ENCODE assay signal across 31 mouse cellular contexts in the genomic region with DNA sequence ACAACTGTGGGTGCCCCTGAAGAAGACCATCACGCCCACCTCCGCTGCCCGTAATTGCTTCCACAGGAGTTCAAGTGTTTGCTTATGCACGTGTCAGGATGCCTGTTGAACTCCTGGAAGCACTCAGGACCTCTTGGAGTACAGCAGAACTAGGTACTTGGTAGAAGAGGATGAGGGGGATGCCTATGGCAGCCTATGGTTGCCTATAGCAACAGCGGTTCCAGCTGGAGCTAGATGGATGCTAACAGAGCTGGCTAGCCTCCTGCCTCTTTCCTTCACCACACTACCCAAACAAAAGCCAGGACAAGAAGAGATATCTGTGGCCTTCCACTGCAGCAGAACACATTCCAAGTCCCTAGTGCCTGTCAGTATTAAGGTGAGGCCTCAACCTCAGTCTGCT. TPM values are rescaled to one million over a fixed set of nuclear protein-coding genes. Genes with fewer than 3 reads are reported as not detected.
"Had no signal": no experiment of that assay in that cellular context is flagged by ENCODE, and none has a peak within 500 bp of the region (broad histone marks: within the 10 kb centered on the region; RNA-seq: fewer than 3 reads in every experiment).

No protein-coding gene starts in this region.

- H3K36me3 ChIP-seq: limb, embryonic 12.5 days; limb, embryonic 15.5 days; lung, embryonic 15.5 days; neural tube, embryonic 12.5 days; stomach, embryonic 15.5 days had no signal

- H3K9me3 ChIP-seq: limb, embryonic 12.5 days; limb, embryonic 15.5 days; lung, embryonic 15.5 days; neural tube, embryonic 12.5 days; stomach, embryonic 15.5 days had no signal

- H3K27ac ChIP-seq: kidney, postnatal 0 days; layer of hippocampus, adult 2 months; limb, embryonic 12.5 days; limb, embryonic 15.5 days; liver, embryonic 14.5 days; lung, embryonic 15.5 days; neural tube, embryonic 12.5 days; stomach, embryonic 15.5 days had no signal

- H3K4me2 ChIP-seq: limb, embryonic 12.5 days; limb, embryonic 15.5 days; liver, embryonic 11.5 days; lung, embryonic 15.5 days; midbrain, embryonic 11.5 days; neural tube, embryonic 12.5 days; stomach, embryonic 15.5 days had no signal

- ATAC-seq: liver, postnatal 0 days had no signal

- H3K4me3 ChIP-seq: layer of hippocampus, adult 2 months; limb, embryonic 12.5 days; limb, embryonic 15.5 days; lung, embryonic 15.5 days; neural tube, embryonic 12.5 days; stomach, embryonic 15.5 days had no signal

- DNase-seq: kidney, adult 2 months; kidney, postnatal 25 days; layer of hippocampus, adult 9-11 months; left cerebral cortex, postnatal 4 days; liver, postnatal 0 days; lung, postnatal 10 days; lung, postnatal 36 days; midbrain, embryonic 14.5 days; retina, postnatal 1 day; right cerebral cortex, postnatal 14 days; right cerebral cortex, postnatal 4 days; thymus, postnatal 25 days had no signal

- H3K9ac ChIP-seq: limb, embryonic 12.5 days; limb, embryonic 15.5 days; liver, embryonic 14.5 days; liver, postnatal 0 days; lung, embryonic 15.5 days; neural tube, embryonic 12.5 days; stomach, embryonic 15.5 days had no signal

- H3K27me3 ChIP-seq: stomach, embryonic 15.5 days had no signal

RNA-seq across cellular contexts. Expression of gene Nanog, which starts 39.6 kb away (rescaled TPM):
- total RNA-seq: layer of hippocampus, adult 2 months; layer of hippocampus, postnatal 25 days; left cerebral cortex, adult 18-20 months; left cerebral cortex, postnatal 4 days; megakaryocyte progenitor cell, adult 5-6 weeks; megakaryocyte-erythroid progenitor cell, adult 5-6 weeks; neutrophil, adult 5-6 weeks had no signal
- polyA plus RNA-seq: kidney, embryonic 14.5 days; kidney, postnatal 0 days; large intestine, adult 2 months; liver, postnatal 0 days; midbrain, embryonic 14.5 days had no signal

RNA-seq across cellular contexts. Expression of gene Dppa3, which starts 41.5 kb away (rescaled TPM):
- total RNA-seq: layer of hippocampus, adult 2 months; layer of hippocampus, postnatal 25 days; left cerebral cortex, adult 18-20 months; left cerebral cortex, postnatal 4 days; megakaryocyte progenitor cell, adult 5-6 weeks; megakaryocyte-erythroid progenitor cell, adult 5-6 weeks; midbrain, postnatal 0 days; neutrophil, adult 5-6 weeks had no signal
- polyA plus RNA-seq: kidney, adult 2 months; kidney, embryonic 14.5 days; kidney, postnatal 0 days; large intestine, adult 2 months; limb, embryonic 12.5 days; limb, embryonic 15.5 days; liver, embryonic 11.5 days; liver, embryonic 14.5 days; lung, embryonic 15.5 days; midbrain, embryonic 11.5 days; midbrain, embryonic 14.5 days; midbrain, postnatal 0 days; neural tube, embryonic 12.5 days; stomach, embryonic 15.5 days had no signal

RNA-seq across cellular contexts. Expression of gene Gdf3, which starts 57.8 kb away (rescaled TPM):
- total RNA-seq: layer of hippocampus, adult 2 months; layer of hippocampus, postnatal 25 days; left cerebral cortex, adult 18-20 months; left cerebral cortex, postnatal 4 days; midbrain, postnatal 0 days had no signal
- polyA plus RNA-seq: kidney, adult 2 months; kidney, embryonic 14.5 days; kidney, postnatal 0 days; limb, embryonic 12.5 days; lung, embryonic 15.5 days; midbrain, postnatal 0 days; neural tube, embryonic 12.5 days; urinary bladder, adult 2 months had no signal
